Mouse (Mus musculus) liver, embryonic 14.5 days (tissue): ENCODE results near the gene Gsdma.

Experiments
- CTCF ChIP-seq: IDR thresholded peaks from 2 replicates; pipeline ENCODE4 v1.5.1; 2016; ENCODE audit warnings: antibody characterized with exemption, low read depth, control low read depth
- EP300 ChIP-seq: IDR thresholded peaks from 2 replicates; pipeline ENCODE4 v1.6.1; 2016; ENCODE audit warnings: antibody characterized with exemption, low read depth

- no peak for TF ChIP-seq CTCF
- no peak for TF ChIP-seq EP300
These were observed 33.5 kb upstream of the Gsdma start for GRCm38 (mm10) chr11:98630646-98631045.
